Comparison of ENCODE assay signal across 8 mouse cellular contexts in the genomic region with DNA sequence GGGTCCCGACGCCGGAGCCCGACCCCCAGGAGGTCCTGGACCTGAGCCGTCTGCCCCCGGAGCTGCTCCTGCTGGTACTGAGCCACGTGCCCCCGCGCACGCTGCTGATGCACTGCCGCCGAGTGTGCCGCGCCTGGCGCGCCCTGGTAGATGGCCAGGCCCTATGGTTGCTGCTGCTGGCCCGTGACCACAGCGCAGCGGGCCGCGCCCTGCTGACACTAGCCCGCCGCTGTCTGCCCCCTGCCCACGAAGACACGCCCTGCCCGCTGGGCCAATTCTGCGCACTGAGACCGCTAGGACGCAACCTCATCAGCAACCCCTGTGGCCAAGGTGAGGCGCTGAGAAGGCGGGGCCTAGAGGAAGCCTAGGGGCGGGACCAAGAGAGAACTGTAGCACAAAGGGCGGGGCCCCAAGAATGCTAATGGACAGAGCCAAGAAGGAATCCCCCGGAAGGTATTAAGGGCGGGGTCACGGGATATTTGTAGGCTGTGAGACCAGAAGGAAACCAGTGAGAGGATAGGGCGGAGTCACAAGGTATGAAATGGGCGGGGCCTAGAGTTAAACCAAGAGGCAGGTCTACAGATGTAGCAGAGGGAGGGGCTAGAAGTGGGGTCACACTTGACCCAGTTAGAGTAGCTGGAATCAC. TPM values are rescaled to one million over a fixed set of nuclear protein-coding genes. Genes with fewer than 3 reads are reported as not detected.
A peak's percentile ranks its signal among the peaks of the same experiment; 100 is the strongest.
DNase-seq lines count a peak whose midpoint lies in the region; ATAC-seq and TF ChIP-seq lines count a peak whose summit lies in the region.

No protein-coding gene starts in this region.

- no peak; the same call in 1 of the 2 replicates for TF ChIP-seq CTCF in layer of hippocampus, adult 2 months (conservative IDR thresholded peaks at IDR 0.05)
- TF ChIP-seq CTCF in testis, adult 2 months (IDR thresholded peaks at IDR 0.05; ENCODE audit: control insufficient read depth, insufficient read depth, insufficient replicate concordance, low read depth, low read length), result no peak

- H3K9ac ChIP-seq in forebrain, embryonic 14.5 days (ENCODE audit: low read length), result peak overlapping the region; percentile 55
- H3K9ac ChIP-seq in neural tube, embryonic 15.5 days (replicated peaks), result peak overlapping the region; percentile 72

- WGBS in forebrain, embryonic 14.5 days, result under 1% methylated on average over 38 of the region's 38 CpGs
- WGBS in neural tube, embryonic 15.5 days, result 1% methylated on average over 38 of the region's 38 CpGs

- intact Hi-C loops in heart, postnatal 25 days (cut with DNase I), result no loop called here

- H3K4me2 ChIP-seq in forebrain, embryonic 14.5 days (ENCODE audit: low read length), result peak overlapping the region; percentile 90
- H3K4me2 ChIP-seq in neural tube, embryonic 15.5 days, result peak overlapping the region; percentile 94

- peak; percentile 100 for DNase-seq in ES-CJ7 (ENCODE audit: low read depth, low spot score)
- DNase-seq in forebrain, embryonic 14.5 days (ENCODE audit: low spot score), result peak; percentile 70
- peak; percentile 13 for DNase-seq in heart, postnatal 25 days (ENCODE audit: low spot score)
- peak; percentile 69 to 84 for DNase-seq in layer of hippocampus, adult 2 months (ENCODE audit: low spot score in 2 of 2)
- DNase-seq in lung, adult 18-20 months, result peak; percentile 89 to 94

- no peaks in the 10 kb centered on the region for H3K36me3 ChIP-seq in forebrain, embryonic 14.5 days (ENCODE audit: control insufficient read depth, insufficient read depth, low read length)
- no peaks in the 10 kb centered on the region for H3K36me3 ChIP-seq in neural tube, embryonic 15.5 days
- no peaks in the 10 kb centered on the region for H3K36me3 ChIP-seq in testis, adult 2 months (ENCODE audit: control insufficient read depth, insufficient read depth, low read length)

- peak; percentile 52; the same call in 1 of the 2 replicates for TF ChIP-seq POLR2A in testis, adult 2 months (IDR thresholded peaks at IDR 0.05; ENCODE audit: control insufficient read depth, low read depth, low read length)

- no peak overlapping the region for H3K27ac ChIP-seq in forebrain, embryonic 14.5 days (ENCODE audit: low read depth, low read length)
- peak overlapping the region; percentile 89 for H3K27ac ChIP-seq in layer of hippocampus, adult 2 months
- peak overlapping the region; percentile 62 for H3K27ac ChIP-seq in neural tube, embryonic 15.5 days (replicated peaks)
- H3K27ac ChIP-seq in testis, adult 2 months (ENCODE audit: control insufficient read depth, insufficient read depth, low read depth, low read length), result peak overlapping the region; percentile 65

- no peaks in the 10 kb centered on the region for H3K9me3 ChIP-seq in forebrain, embryonic 14.5 days (replicated peaks; ENCODE audit: control insufficient read depth, low read length)
- H3K9me3 ChIP-seq in neural tube, embryonic 15.5 days (replicated peaks), result no peaks in the 10 kb centered on the region

- peak overlapping the region; percentile 46 for H3K4me3 ChIP-seq in forebrain, embryonic 14.5 days (ENCODE audit: low read depth, low read length)
- H3K4me3 ChIP-seq in layer of hippocampus, adult 2 months, result peak overlapping the region; percentile 76
- H3K4me3 ChIP-seq in neural tube, embryonic 15.5 days (replicated peaks), result peak overlapping the region; percentile 62
- peak overlapping the region; percentile 72 for H3K4me3 ChIP-seq in testis, adult 2 months (ENCODE audit: control insufficient read depth, low read depth, low read length)

- peaks cover 7% of the 10 kb centered on the region; the same call in 1 of the 2 replicates for H3K4me1 ChIP-seq in forebrain, embryonic 14.5 days (ENCODE audit: control insufficient read depth, insufficient read depth, low read length)
- H3K4me1 ChIP-seq in neural tube, embryonic 15.5 days, result peaks cover 22% of the 10 kb centered on the region
- peaks cover 10% of the 10 kb centered on the region for H3K4me1 ChIP-seq in testis, adult 2 months (ENCODE audit: control insufficient read depth, insufficient read depth, low read length)

- H3K27me3 ChIP-seq in forebrain, embryonic 14.5 days (replicated peaks; ENCODE audit: control insufficient read depth, insufficient read depth, low read length), result peaks cover 20% of the 10 kb centered on the region; the same call in 1 of the 2 replicates
- H3K27me3 ChIP-seq in neural tube, embryonic 15.5 days (replicated peaks), result no peaks in the 10 kb centered on the region; the same call in 1 of the 2 replicates
- no peaks in the 10 kb centered on the region for H3K27me3 ChIP-seq in testis, adult 2 months (ENCODE audit: control insufficient read depth, insufficient read depth, low read length)

- ATAC-seq in cerebellum, adult (ENCODE audit: insufficient number of reproducible peaks, low FRiP score, low TSS enrichment), result peak; percentile 80
- peak; percentile 81 for ATAC-seq in forebrain, embryonic 14.5 days
- ATAC-seq in neural tube, embryonic 15.5 days (ENCODE audit: low FRiP score), result peak; percentile 91

RNA-seq across cellular contexts. Expression of a gene that starts 0.8 kb away (rescaled TPM):
- 4.3 and 5.9 TPM in 2 replicates for polyA plus RNA-seq in forebrain, embryonic 14.5 days (2014; fragmentation: Nextera tagmentation; extraction: Ambion mirVana)
- total RNA-seq in heart, postnatal 25 days (2021), result under 1 TPM; 0.34 to 0.39 TPM
- total RNA-seq in layer of hippocampus, adult 2 months (2021), result 10 to 100 TPM; 24.4 to 27.1 TPM
- 10.2 and 10.5 TPM in 2 replicates for polyA plus RNA-seq in neural tube, embryonic 15.5 days (2015; fragmentation: Nextera tagmentation; extraction: Ambion mirVana)
- polyA plus RNA-seq in testis, adult 2 months (2012; rRNA removed), result 15.8 and 16.3 TPM in 2 replicates

RNA-seq across cellular contexts. Expression of a gene that starts 23.2 kb away (rescaled TPM):
- polyA plus RNA-seq in forebrain, embryonic 14.5 days (2014; fragmentation: Nextera tagmentation; extraction: Ambion mirVana), result 3.0 and 3.4 TPM in 2 replicates
- under 1 TPM; 0.36 to 0.92 TPM for total RNA-seq in heart, postnatal 25 days (2021)
- 1 to 10 TPM in 1 of 2 experiments, under 1 TPM in 1; 0.98 to 1.4 TPM for total RNA-seq in layer of hippocampus, adult 2 months (2021)
- polyA plus RNA-seq in neural tube, embryonic 15.5 days (2015; fragmentation: Nextera tagmentation; extraction: Ambion mirVana), result 5.4 and 6.3 TPM in 2 replicates
- polyA plus RNA-seq in testis, adult 2 months (2012; rRNA removed), result 7.2 and 8.1 TPM in 2 replicates

RNA-seq across cellular contexts. Expression of a gene that starts 48.2 kb away (rescaled TPM):
- 133 and 141 TPM in 2 replicates for polyA plus RNA-seq in forebrain, embryonic 14.5 days (2014; fragmentation: Nextera tagmentation; extraction: Ambion mirVana)
- total RNA-seq in heart, postnatal 25 days (2021), result 10 to 100 TPM; 56.7 to 60.6 TPM
- 10 to 100 TPM; 57.5 to 57.9 TPM for total RNA-seq in layer of hippocampus, adult 2 months (2021)
- polyA plus RNA-seq in neural tube, embryonic 15.5 days (2015; fragmentation: Nextera tagmentation; extraction: Ambion mirVana), result 116 and 124 TPM in 2 replicates
- polyA plus RNA-seq in testis, adult 2 months (2012; rRNA removed), result 29.5 and 39.3 TPM in 2 replicates

RNA-seq across cellular contexts. Expression of a gene that starts 48.3 kb away (rescaled TPM):
- 17.6 and 17.7 TPM in 2 replicates for polyA plus RNA-seq in forebrain, embryonic 14.5 days (2014; fragmentation: Nextera tagmentation; extraction: Ambion mirVana)
- total RNA-seq in heart, postnatal 25 days (2021), result 10 to 100 TPM; 15.4 to 15.7 TPM
- 10 to 100 TPM; 13.9 to 14.3 TPM for total RNA-seq in layer of hippocampus, adult 2 months (2021)
- 19.7 and 23.3 TPM in 2 replicates for polyA plus RNA-seq in neural tube, embryonic 15.5 days (2015; fragmentation: Nextera tagmentation; extraction: Ambion mirVana)
- 12.5 and 13.6 TPM in 2 replicates for polyA plus RNA-seq in testis, adult 2 months (2012; rRNA removed)

Comparison
In these comparisons a context has a peak if more than half of its experiments do, and no peak if none do; other contexts are left out.
1. DNase-seq: peak in every context shown above with its lines; median percentile 100 in ES-CJ7; 92 in lung, adult 18-20 months; 76 in layer of hippocampus, adult 2 months; 70 in forebrain, embryonic 14.5 days; 13 in heart, postnatal 25 days.